Mouse (Mus musculus): Measurements from ENCODE around the gene Dhx15. TPM values are rescaled to one million over a fixed set of nuclear protein-coding genes. Genes with fewer than 3 reads are reported as not detected.

The Dhx15 gene
- polyA plus RNA-seq, 1 experiment from 2014 or later, result 162 TPM

DNA sequence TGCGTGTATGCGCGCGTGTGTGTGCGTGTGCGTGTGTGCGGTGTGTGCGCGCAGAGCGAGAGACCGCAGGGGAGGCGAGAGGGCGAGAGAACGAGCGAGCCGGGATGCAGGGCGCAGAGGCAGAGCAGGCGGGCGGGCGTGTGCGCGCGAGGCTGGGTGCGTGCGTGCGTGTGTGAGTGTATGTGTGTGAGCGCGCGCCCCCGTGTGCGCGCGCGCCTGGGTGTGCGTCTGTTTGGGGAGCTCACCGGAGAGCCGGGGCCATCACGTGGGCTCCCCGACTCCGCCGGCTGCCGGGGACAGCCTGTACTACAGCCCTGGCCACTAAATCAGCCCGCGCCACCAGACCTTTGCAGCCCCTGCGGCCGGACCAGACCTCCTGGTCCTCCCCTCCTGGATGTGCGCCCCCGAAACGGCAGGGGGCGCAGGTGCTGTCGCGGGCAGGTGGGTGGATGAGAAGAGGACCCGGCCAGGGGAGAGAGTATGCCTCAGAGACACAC, 74.4 kb downstream of the Dhx15 start:
- no peak overlapping the region for H3K27ac ChIP-seq (ENCODE audit: low read length)
- WGBS, result 0% methylated on average over 46 of the region's 53 CpGs

DNA sequence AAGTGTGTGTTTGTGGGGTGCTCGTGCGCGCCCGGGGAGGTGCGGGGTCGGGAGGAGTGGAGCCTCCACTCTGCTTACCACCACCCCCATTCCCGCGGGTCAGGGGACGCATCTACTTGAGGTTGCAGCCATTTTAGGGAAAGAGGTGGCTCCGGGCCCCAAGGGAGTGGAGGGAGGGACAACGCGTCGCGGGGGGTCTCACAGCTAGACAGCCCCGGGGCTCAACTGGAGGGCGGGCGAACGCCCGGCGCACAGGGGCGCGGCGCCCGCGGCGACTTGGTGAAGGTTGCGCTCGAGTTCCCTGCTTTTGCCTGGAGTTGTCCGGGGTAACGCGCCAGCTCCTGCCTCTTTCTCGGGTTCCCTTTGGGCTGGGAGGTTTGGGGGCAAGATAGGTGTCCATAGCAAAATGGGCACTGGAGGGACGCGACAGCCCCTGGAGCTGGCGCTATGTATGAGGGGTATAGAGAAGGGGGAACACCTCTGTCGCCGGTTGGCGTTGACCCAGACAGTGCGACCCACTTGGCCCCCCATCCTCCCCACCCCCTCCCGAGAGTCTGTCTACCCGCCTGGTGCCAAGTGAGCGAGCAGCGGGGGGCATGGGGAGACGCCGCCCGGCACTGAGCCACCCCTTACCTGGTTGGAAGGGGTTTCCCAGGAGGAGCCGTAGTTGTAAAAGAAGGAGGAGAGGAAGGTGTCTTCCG, 75.4 kb downstream of the Dhx15 start:
- peaks cover 52% of the 10 kb centered on the region for H3K27me3 ChIP-seq (ENCODE audit: control insufficient read depth, insufficient read depth, low read depth, low read length)
- H3K27ac ChIP-seq (ENCODE audit: low read length), result no peak overlapping the region
- H3K4me1 ChIP-seq (replicated peaks; ENCODE audit: control insufficient read depth, insufficient read depth, low read length), result peaks cover 30% of the 10 kb centered on the region
- H3K4me3 ChIP-seq (ENCODE audit: low read length), result peak overlapping the region; percentile 78
- 0 out of 2 replicates have a peak overlapping the region, but pooled peaks have one; percentile 33 for H3K9ac ChIP-seq (ENCODE audit: low read length)
- under 1% methylated on average over 48 of the region's 48 CpGs for WGBS
- peak; percentile 16; the same call in 1 of the 2 replicates for ATAC-seq (ENCODE audit: low read depth)
- no peaks in the 10 kb centered on the region for H3K36me3 ChIP-seq (ENCODE audit: control insufficient read depth, insufficient read depth, low read length)
- H3K4me2 ChIP-seq (ENCODE audit: low read depth, low read length), result peak overlapping the region; percentile 100
- no peaks in the 10 kb centered on the region for H3K9me3 ChIP-seq (ENCODE audit: control insufficient read depth, low read length)

More for the DNA sequence above, 74.4 kb downstream of the Dhx15 start:
- Histone ChIP-seq H3K4me3 (ENCODE audit: low read length) (peak overlapping the region; percentile 78), H3K4me1 (replicated peaks; ENCODE audit: control insufficient read depth, insufficient read depth, low read length) (peaks cover 30% of the 10 kb centered on the region), H3K9me3 (ENCODE audit: control insufficient read depth, low read length) (no peaks in the 10 kb centered on the region), H3K4me2 (ENCODE audit: low read depth, low read length) (peak overlapping the region; percentile 100), H3K27me3 (ENCODE audit: control insufficient read depth, insufficient read depth, low read depth, low read length) (peaks cover 48% of the 10 kb centered on the region), H3K36me3 (ENCODE audit: control insufficient read depth, insufficient read depth, low read length) (no peaks in the 10 kb centered on the region), H3K9ac (ENCODE audit: low read length) (peak overlapping the region; percentile 59)
- peak; percentile 70 for ATAC-seq (ENCODE audit: low read depth)

DNA sequence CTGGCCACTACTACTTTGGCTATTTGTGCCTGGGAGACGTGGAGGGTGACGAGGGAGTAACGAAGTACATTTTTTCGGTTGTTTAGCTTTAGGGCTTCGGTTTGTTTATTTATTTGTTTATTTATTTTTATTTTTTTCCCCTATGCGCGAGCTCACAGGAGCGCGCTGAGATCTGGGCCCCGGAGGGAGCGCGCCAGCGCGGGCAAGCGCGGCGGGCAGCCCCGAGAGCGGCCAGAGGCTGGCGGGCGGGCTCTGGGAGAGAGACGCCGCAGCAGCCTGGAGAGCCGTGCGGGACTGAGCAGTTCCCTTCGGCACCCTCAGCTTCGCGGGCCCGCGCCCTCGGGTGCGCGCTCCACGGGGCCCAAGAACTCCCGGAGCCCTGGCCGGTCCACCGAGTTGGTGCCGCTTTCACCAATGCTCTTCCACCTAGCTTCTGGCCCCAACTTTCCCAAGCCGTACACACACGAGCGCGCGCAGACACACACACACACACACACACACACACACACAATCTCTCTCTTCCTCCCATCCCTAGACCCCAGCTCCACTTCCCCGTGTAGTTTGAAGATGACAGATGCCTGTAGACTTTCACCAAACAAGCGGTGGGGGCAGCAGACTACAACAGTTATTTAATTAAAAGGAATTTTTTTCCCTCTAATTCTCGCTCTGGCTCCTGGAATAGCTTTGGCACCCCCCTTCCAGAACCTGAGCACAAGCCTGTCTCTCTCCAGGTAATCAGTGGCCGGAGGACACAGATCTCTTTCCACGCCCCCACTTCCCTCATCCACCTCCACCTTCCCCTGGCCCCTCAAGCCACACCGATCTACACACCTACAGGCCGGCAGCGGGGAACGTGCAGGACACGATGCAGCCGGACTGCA, 76.2 kb downstream of the Dhx15 start:
- WGBS, result under 1% methylated on average over 54 of the region's 54 CpGs
- peak; percentile 46 for ATAC-seq (ENCODE audit: low read depth)
- Histone ChIP-seq H3K27ac (ENCODE audit: low read length) (no peak overlapping the region), H3K9ac (ENCODE audit: low read length) (peak overlapping the region; percentile 54), H3K4me2 (ENCODE audit: low read depth, low read length) (peak overlapping the region; percentile 100), H3K9me3 (ENCODE audit: control insufficient read depth, low read length) (no peaks in the 10 kb centered on the region), H3K4me1 (replicated peaks; ENCODE audit: control insufficient read depth, insufficient read depth, low read length) (peaks cover 30% of the 10 kb centered on the region), H3K4me3 (ENCODE audit: low read length) (peak overlapping the region; percentile 78), H3K36me3 (ENCODE audit: control insufficient read depth, insufficient read depth, low read length) (no peaks in the 10 kb centered on the region), H3K27me3 (ENCODE audit: control insufficient read depth, insufficient read depth, low read depth, low read length) (peaks cover 55% of the 10 kb centered on the region)

DNA sequence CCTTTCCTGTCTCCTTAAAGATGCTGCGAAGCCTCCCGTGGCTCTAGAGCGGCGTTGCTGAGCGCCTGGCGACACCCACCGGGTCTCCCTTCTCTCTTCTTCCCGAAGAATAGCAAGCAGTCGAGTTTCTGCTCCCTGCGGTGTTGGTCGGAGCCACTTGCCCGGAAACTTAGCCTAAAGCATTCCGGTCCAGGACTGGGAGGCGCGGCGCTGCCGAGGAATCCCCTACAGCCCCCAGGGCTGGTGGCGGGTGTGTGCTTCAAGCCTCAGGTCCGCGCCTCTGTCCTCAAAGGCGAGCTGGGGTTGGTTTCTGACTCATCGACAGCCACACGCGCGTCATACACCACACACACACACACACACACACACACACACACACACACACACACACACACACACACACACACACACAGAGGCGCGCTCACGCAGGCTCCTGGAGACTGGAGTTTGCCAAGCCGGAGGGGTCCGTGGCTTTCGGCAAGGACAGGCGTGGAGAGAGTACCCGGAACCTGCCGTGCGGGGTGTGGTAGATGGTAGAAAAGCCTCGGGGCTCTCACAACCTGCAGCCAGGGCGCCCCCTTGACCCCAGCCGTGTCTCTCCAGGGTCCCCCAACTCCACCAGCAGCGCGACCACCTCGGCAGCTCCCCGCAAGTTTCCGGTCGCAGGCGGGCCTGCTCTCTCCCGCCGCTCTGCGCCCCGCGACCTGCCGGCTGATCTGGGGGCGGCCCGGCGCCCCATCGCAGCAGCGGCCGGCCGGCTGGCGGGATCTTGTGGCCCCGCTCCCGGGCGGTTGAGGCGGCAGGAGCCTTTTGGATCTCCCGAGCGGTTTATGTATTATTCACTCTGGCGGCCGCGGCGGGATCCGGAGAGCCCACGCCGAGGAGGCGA, 77.1 kb downstream of the Dhx15 start:
- peak overlapping the region; percentile 47 for H3K9ac ChIP-seq (ENCODE audit: low read length)
- under 1% methylated on average over 54 of the region's 73 CpGs for WGBS
- H3K36me3 ChIP-seq (ENCODE audit: control insufficient read depth, insufficient read depth, low read length), result no peaks in the 10 kb centered on the region
- peak overlapping the region; percentile 78 for H3K4me3 ChIP-seq (ENCODE audit: low read length)
- H3K4me1 ChIP-seq (replicated peaks; ENCODE audit: control insufficient read depth, insufficient read depth, low read length), result peaks cover 30% of the 10 kb centered on the region
- H3K4me2 ChIP-seq (ENCODE audit: low read depth, low read length), result peak overlapping the region; percentile 100
- H3K27ac ChIP-seq (ENCODE audit: low read length), result no peak overlapping the region
- 0 out of 2 replicates have a peak, but pooled peaks have one; percentile 6 for ATAC-seq (ENCODE audit: low read depth)
- H3K27me3 ChIP-seq (ENCODE audit: control insufficient read depth, insufficient read depth, low read depth, low read length), result peaks cover 55% of the 10 kb centered on the region
- H3K9me3 ChIP-seq (ENCODE audit: control insufficient read depth, low read length), result no peaks in the 10 kb centered on the region

DNA sequence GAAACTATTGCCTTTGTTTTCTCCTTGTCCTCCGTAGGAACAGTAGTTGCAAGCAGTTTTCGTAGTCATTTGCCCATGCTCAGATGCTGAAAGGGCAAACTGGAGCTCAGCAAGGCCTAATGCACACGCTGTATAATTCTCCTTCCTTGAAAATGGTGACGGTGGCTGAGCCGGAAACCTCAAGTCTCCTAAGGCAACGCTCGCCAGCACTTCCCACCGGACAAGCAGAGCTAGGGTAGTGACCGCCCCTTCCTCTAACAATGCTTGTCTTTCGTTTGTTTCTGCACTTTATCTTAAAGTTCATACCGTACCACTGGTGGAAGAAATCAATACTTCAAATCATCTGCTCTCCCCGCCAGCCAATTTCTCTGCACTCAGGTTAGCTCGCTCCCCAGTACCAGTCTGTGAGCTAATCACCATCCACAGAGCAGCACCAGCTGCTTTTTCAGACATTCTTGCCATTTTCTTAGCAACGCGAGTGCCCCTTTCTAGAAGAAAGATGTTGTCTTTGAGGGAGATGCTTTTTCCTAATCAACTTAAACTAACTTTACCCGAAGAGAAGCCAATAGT, 78.0 kb downstream of the Dhx15 start:
- peaks cover 30% of the 10 kb centered on the region for H3K4me1 ChIP-seq (replicated peaks; ENCODE audit: control insufficient read depth, insufficient read depth, low read length)
- no peaks in the 10 kb centered on the region for H3K9me3 ChIP-seq (ENCODE audit: control insufficient read depth, low read length)
- H3K27ac ChIP-seq (ENCODE audit: low read length), result no peak overlapping the region
- H3K36me3 ChIP-seq (ENCODE audit: control insufficient read depth, insufficient read depth, low read length), result no peaks in the 10 kb centered on the region
- peak overlapping the region; percentile 78 for H3K4me3 ChIP-seq (ENCODE audit: low read length)
- no peak overlapping the region for H3K9ac ChIP-seq (ENCODE audit: low read length)
- peak overlapping the region; percentile 100 for H3K4me2 ChIP-seq (ENCODE audit: low read depth, low read length)
- no peak for ATAC-seq (ENCODE audit: low read depth)
- H3K27me3 ChIP-seq (ENCODE audit: control insufficient read depth, insufficient read depth, low read depth, low read length), result peaks cover 55% of the 10 kb centered on the region
- 14% methylated on average over 16 of the region's 16 CpGs for whole genome bisulfite sequencing

DNA sequence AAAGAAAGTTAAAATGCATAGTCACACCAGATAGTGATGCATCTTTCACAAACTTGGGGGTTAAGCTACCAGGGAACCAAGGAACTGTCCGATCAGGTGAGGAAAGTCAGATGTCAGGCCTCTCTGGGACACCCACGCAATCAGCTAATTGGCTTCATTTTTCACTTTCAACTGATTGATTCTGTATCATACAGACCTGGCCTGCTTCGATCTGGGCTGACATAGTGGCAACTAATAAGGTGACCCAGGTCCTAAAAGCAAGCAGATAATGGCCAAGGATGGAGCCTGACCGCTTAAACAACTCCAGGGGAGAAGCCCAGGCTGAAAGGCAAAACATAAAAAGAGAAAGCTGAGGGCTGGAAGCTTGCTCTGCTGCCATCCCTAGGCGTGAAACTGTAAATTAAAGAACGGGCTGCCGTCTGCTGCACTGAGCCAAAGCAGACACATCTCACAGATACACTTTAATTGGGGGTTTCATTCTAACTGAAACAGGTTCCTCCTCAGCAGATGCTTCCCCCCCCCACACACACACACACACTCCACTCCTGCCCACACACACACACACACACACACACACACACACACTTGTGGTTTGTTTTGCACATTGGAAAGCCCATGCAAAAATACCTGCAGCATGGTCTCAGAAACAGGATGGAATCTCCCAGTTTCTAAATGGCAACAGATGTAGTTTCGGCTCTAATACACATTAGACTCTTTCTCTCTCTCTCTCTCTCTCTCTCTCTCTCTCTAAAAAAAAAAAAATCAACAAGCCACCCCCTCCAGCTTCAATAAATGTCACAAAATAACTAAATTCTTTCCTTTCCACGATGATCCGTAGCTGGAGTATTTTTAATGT, 79.3 kb downstream of the Dhx15 start:
- Histone ChIP-seq H3K27me3 (ENCODE audit: control insufficient read depth, insufficient read depth, low read depth, low read length) (peaks cover 46% of the 10 kb centered on the region), H3K4me2 (ENCODE audit: low read depth, low read length) (no peak overlapping the region), H3K36me3 (ENCODE audit: control insufficient read depth, insufficient read depth, low read length) (no peaks in the 10 kb centered on the region), H3K27ac (ENCODE audit: low read length) (no peak overlapping the region), H3K4me3 (ENCODE audit: low read length) (no peak overlapping the region), H3K4me1 (replicated peaks; ENCODE audit: control insufficient read depth, insufficient read depth, low read length) (peaks cover 25% of the 10 kb centered on the region), H3K9ac (ENCODE audit: low read length) (no peak overlapping the region), H3K9me3 (ENCODE audit: control insufficient read depth, low read length) (no peaks in the 10 kb centered on the region)
- no peak for ATAC-seq (ENCODE audit: low read depth)
- 61% methylated on average over 10 of the region's 10 CpGs for WGBS

All from lung, embryonic 16.5 days (tissue).